Mouse (Mus musculus): ENCODE data around the gene Ccdc97. TPM values are rescaled to one million over a fixed set of nuclear protein-coding genes. Genes with fewer than 3 reads are reported as not detected.
A peak's percentile ranks its signal among the peaks of the same experiment; 100 is the strongest.

Gene Ccdc97
- 10 to 100 TPM; 62.9 to 67.4 TPM for total RNA-seq (2021)
- long read RNA-seq, experiment 1, transcript Ccdc97-201 (5 exons, 3,032 nt), result major isoform, 25 of 41 reads
- long read RNA-seq, experiment 1, partial matches to known transcripts, result 3 of 41 reads
- long read RNA-seq, experiment 1, other reads (novel, unspliced or antisense), result 11 of 41 reads
- long read RNA-seq, experiment 2, transcript Ccdc97-201 (5 exons, 3,032 nt), result major isoform, 31 of 56 reads
- long read RNA-seq, experiment 2, partial matches to known transcripts, result 0 of 56 reads
- long read RNA-seq, experiment 2, other reads (novel, unspliced or antisense), result 24 of 56 reads

DNA sequence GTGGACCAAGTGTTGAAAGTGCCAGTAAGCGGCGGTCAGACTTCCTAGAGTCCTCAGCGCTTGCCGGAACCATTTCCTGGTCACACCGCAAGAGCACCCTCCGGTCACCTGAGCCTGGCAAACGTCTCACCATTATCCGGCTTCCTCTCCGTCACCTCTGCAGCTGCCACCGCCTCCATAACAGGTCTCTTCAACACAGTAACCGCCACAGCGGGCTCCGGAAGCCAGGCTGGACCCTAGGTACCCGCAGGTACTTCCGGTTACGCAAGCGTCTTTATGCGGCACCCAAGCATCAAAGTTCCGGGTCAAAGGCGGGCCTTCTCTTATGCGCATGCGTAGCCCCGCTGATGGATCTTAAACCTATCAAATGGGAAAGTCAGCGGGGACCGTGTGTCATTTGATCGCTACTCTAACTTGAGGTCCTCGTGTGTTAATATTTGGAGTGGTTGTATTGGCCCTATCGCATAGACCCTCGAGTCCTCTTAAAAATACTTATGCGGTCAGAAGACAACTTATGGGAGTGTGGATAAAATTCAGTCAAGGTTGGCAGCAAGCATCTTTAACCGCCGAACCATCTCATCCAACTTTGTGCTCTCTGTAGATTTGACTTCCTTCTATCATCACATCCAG lies at the start of gene Ccdc97:
Gene Ccdc97 (minus strand): TSS at position 301 of the 630 bp plus-strand sequence.
- Histone ChIP-seq H3K27ac (peak within 1 kb of the TSS; percentile 97), H3K4me3 (peak within 1 kb of the TSS; percentile 86)
- TF ChIP-seq CTCF (conservative IDR thresholded peaks at IDR 0.05), result no peak; the same call in 1 of the 2 replicates
- DNase-seq (ENCODE audit: low spot score in 2 of 2), result peak; percentile 94 to 95

DNA sequence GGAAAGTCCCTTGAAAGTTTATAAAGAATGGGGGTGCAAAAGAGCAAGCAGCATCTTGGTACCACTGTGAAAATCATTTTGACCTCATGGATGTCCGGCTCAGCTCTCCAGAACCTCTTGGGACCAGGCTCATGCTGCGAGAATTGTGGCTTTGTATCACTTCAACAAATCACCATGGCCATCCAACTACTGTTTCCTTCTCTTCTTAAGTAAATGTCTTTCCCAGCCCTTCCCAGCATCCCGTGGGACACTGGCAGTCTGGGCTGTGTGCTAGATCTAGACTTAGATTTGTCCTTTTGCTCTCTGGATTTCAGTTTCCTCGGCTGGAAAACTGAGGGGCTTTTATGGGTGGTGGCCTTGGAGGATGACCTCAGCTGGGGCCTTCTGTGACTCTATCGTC lies 49.3 kb upstream of the Ccdc97 start:
- DNase-seq (ENCODE audit: low spot score in 2 of 2), result no peak
- no peak for TF ChIP-seq CTCF (conservative IDR thresholded peaks at IDR 0.05)
- H3K4me3 ChIP-seq, result no peak overlapping the region

DNA sequence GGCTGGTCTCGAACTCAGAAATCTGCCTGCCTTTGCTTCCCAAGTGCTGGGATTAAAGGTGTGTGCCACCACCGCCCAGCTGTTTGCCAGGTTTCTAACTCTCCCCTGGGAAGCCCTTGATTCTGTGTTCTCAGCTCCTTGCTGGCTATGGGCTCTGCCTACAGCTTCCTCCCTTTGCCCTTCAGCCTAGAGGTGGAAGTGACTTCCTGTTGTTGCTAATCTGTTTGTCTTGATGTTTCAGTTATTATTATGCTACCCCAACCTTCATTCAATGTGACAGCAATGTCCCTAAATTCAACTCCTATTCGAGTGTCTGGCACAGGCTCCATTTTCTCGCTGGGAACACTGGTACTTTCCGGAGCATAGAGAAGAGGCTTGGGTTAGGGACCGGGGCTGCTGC lies 47.2 kb upstream of the Ccdc97 start:
- Histone ChIP-seq H3K4me3 (no peak overlapping the region), H3K27ac (no peak overlapping the region)
- no peak for DNase-seq (ENCODE audit: low spot score in 2 of 2)
- no peak for TF ChIP-seq CTCF (conservative IDR thresholded peaks at IDR 0.05)

More for the DNA sequence above, 49.3 kb upstream of the Ccdc97 start:
- H3K27ac ChIP-seq, result no peak overlapping the region

DNA sequence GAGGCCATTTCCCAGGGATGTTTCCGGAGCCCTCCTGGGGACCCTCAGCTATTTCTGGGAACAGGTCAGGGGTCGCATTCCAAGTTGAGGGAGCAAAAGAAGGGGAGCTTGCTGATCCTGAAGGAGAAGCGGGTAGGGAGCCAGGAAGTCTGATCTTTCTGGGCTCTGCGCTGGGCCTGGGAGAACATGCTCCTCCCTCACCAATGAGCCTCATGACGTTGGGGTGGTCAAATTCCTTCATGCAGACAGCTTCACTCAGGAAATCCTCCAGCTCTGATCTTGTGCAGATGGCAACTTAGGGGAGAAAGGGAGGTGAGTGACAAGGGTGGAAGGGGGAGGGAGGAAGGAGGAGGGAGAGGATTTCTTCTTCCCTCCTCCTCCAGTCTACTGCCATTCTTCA lies 45.3 kb upstream of the Ccdc97 start:
- Histone ChIP-seq H3K27ac (no peak overlapping the region), H3K4me3 (no peak overlapping the region)
- no peak for DNase-seq (ENCODE audit: low spot score in 2 of 2)
- no peak for TF ChIP-seq CTCF (conservative IDR thresholded peaks at IDR 0.05)

DNA sequence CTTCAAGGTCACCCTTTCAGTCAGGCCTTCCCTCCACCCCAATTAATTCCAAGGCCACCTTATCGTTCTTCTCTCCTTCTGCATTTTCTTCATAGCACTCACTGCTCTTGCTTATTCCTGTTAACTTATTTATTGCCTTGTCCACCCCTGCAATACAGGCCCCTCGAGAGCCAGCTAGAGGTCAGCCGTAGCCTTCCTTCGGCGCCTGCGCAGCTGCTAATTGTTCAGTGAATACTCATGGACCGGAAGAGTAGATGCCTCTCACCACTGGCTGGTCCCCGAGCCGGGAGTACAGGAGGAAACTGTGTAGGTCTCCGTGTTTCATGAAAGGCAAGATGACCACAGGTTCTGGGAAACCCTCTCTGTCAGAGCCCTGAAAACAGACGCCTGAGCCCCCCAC lies 44.8 kb upstream of the Ccdc97 start:
- DNase-seq (ENCODE audit: low spot score in 2 of 2), result no peak
- Histone ChIP-seq H3K4me3 (no peak overlapping the region), H3K27ac (no peak overlapping the region)
- no peak for TF ChIP-seq CTCF (conservative IDR thresholded peaks at IDR 0.05)

DNA sequence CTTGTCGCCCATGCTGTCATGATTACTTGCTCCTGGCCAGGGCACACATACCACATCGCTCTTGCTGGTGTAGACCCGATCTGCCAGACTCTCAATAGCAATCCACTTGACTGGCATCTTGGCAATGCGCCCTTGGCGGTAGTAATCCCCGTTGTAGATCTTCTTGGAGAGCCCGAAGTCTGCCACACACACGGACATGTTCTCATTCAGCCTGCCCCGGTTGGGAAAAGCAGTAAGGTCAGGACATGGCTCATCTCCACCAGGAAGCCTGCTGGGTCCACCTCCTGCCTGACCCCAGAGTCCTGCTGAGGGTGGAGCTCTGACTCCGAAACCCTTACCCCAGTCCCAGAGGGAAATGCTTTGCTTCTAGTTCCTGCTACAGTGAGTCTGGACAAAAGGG lies 42.5 kb upstream of the Ccdc97 start:
- no peak overlapping the region for H3K4me3 ChIP-seq
- no peak overlapping the region for H3K27ac ChIP-seq
- no peak for DNase-seq (ENCODE audit: low spot score in 2 of 2)
- TF ChIP-seq CTCF (conservative IDR thresholded peaks at IDR 0.05), result no peak

DNA sequence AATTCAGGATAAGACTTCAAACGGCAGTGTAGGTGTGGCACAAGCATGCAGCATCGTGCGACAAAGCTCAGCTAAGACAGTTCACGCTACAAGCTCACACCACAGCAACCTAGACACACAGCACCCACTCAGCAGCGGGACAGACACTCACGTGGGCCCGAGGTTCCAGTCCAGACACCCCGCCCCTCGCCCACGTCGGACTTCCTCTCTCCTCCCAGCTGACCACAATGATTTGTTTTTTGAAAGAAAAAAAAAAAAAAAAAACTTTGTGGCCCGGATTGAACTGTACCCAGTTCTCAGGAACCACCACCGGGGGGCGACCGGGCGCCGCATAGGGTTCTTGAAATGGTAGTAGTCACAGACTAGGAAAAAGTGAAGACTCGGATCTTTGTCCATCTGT lies 37.1 kb upstream of the Ccdc97 start:
- peak; percentile 98 for TF ChIP-seq CTCF (conservative IDR thresholded peaks at IDR 0.05)
- H3K27ac ChIP-seq, result peak overlapping the region; percentile 95
- peak overlapping the region; percentile 94 for H3K4me3 ChIP-seq
- peak; percentile 84 to 91 for DNase-seq (ENCODE audit: low spot score in 2 of 2)

DNA sequence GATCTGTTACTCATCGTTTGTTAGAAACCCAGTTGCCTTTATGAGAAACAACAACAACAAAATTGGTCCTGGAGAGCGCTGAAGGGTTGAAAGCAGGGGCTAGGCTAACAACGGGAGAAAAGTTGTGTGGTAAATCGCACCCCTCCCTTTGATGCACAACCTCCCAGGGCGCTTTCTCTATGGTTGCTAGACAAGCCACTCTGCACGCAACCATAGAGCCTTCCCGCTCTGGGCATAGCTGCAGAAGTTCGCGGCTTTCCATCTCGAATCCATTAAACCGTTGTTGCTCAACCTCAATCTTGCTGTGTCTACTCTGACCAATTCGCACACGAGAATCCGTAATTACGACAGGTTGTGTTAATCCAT lies 36.6 kb upstream of the Ccdc97 start:
- no peak for TF ChIP-seq CTCF (conservative IDR thresholded peaks at IDR 0.05)
- Histone ChIP-seq H3K4me3 (peak overlapping the region; percentile 94), H3K27ac (peak overlapping the region; percentile 95)
- peak; percentile 58 to 66 for DNase-seq (ENCODE audit: low spot score in 2 of 2)

DNA sequence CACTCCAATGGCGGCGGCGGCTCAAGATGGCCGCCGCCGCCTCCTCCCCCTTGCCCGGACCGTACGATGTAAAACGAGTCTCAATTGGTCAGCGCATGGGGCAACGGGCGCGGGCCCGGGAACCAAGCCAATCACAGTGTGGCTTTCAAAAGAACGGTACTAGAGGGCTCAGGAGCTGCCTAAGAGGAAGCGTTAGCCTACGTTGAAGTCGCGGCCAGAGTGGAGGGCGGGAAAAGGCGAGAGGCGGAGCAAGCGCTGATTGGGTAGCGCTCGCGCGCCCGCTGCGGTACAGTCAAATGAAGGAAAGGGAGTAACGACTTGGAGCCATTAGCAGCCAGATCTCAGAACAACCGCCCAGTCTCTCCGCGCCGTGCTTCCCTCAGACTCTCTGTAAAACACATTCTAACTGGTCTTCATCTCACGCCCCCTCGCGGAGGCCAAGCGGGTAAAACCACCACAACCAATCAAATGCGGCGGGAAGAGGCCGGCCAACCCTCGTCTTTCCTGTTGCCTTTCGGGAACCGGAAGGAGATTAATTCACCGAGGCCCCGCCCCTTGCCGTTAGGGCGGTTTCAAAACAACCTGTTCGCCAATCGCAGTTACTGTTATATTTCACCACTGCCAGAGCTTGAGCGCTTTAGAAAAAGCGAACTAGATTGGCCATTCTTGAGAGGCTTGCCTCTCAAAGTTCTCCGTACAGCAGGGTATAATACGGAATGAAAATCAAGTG lies 36.0 kb upstream of the Ccdc97 start, which contains the start of gene Hnrnpul1:
Gene Hnrnpul1 (minus strand): TSS at position 20 of the 730 bp plus-strand sequence.
- DNase-seq (ENCODE audit: low spot score in 2 of 2), result peak; percentile 99
- peak; percentile 57 for TF ChIP-seq CTCF (conservative IDR thresholded peaks at IDR 0.05)
- peak within 1 kb of the TSS; percentile 95 for H3K27ac ChIP-seq
- H3K4me3 ChIP-seq, result peak within 1 kb of the TSS; percentile 94

DNA sequence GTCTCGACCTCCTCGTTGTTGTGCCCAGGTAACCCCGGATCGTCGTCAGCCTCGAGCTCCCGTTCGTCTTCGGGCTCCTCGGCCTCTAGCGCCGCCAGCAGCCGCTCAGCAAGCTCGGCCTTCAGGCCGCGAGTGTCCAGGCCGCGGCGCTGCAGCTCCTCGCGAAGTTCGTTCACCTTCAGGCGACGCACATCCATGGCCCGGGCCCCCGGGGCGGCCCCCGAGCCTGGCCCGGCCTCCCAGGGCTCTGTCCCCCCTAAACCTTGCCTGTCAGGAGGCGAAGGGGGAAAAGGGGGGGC lies 35.5 kb upstream of the Ccdc97 start:
- Histone ChIP-seq H3K4me3 (peak overlapping the region; percentile 94), H3K27ac (peak overlapping the region; percentile 95)
- DNase-seq (ENCODE audit: low spot score in 2 of 2), result no peak
- peak; percentile 44; the same call in 1 of the 2 replicates for TF ChIP-seq CTCF (conservative IDR thresholded peaks at IDR 0.05)

DNA sequence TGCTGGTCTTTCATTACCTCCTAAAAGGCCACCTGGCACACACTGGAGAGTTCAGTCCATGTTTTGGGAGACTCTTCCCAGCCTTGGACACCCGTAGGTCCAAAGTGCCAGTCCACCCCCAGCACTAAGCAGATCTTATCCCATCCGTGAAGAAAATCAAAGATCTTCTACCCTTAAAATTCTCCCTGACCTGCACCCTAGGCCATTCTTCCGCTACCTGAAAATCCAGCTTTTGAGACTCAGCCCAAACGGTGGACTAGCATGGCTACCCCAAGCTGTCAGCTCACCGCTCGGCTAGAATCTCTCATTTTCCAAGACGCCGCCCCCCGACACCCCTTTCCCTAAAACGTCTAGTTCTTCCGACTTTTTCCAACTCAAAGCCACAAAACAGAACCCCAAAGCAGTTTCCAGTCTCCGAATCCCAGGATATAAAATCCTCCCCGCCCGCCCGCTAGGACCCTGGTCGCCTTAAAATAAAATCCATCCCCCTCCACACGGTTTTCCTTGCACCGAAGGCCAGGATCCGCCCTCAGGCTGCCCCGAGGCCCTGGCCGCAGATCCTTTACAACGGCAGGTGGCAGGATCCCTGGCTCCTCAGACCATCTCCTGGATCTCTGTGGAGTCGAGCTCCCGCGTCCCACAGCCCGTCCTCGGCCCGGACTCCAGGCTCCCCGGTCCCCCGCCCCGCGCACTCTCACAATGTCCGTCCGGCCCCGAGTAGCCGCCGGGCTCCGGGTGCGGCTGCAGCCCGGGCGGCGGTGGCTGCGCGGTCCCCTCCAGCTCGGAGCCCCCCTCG lies 35.0 kb upstream of the Ccdc97 start:
- H3K27ac ChIP-seq, result peak overlapping the region; percentile 95
- DNase-seq (ENCODE audit: low spot score in 2 of 2), result peak; percentile 23 to 29
- no peak for TF ChIP-seq CTCF (conservative IDR thresholded peaks at IDR 0.05)
- H3K4me3 ChIP-seq, result peak overlapping the region; percentile 94

DNA sequence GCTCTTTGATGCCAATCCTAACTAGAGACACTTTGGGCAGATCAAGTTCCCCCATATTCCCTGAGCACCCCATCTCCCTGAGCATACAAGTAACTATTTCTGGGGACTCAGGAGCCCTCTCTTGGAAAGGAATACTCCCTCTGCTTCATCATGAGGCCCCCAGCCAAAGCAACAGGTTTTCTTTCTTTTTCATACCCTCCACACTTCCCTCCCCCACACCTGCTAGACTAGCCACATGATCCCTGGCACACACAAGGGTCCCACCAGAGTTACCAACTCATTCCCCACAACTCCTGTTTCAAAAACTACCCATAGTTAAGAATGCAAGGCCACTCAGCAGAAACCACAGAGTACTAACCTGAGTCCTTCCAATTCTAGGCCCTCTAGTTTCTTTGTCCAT lies 34.2 kb upstream of the Ccdc97 start:
- no peak for DNase-seq (ENCODE audit: low spot score in 2 of 2)
- peak overlapping the region; percentile 95 for H3K27ac ChIP-seq
- no peak for TF ChIP-seq CTCF (conservative IDR thresholded peaks at IDR 0.05)
- peak overlapping the region; percentile 94 for H3K4me3 ChIP-seq

DNA sequence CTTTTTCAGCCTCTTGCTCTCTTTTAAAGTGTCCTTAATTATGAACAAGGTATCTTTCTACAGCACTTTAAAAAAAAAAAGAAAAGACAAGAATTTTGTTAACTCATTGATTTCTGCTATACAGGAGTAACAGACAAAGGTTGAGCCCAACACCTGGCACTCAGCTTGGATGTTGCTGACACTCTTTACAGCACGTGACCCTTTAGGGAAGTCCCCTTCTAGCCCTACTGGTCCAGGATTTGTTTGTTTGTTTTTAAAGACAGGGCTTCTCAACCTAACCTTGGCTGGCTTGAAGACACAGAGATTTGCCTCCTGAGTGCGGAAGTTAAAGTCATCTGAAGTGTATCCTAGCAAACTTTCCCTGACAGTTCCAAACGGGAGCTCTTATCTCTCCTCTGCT lies 28.0 kb upstream of the Ccdc97 start:
- no peak overlapping the region for H3K27ac ChIP-seq
- TF ChIP-seq CTCF (conservative IDR thresholded peaks at IDR 0.05), result no peak

More for the DNA sequence above, 28.0 kb upstream of the Ccdc97 start:
- DNase-seq (ENCODE audit: low spot score in 2 of 2), result no peak
- H3K4me3 ChIP-seq, result no peak overlapping the region
